Mouse (Mus musculus) monocyte, adult 2 months (primary cell): ENCODE data around the gene Ggt6.

Source experiments
- DNase-seq, 2 experiments: peaks; one replicate each; pipeline ENCODE4 v3.0.0; 2022; ENCODE audit warnings: low spot score in 2 of 2, low read depth in 1 of 2

Gene Ggt6

GRCm38 (mm10) chr11:72473540-72473939 is 38.2 kb downstream of the Ggt6 start:
- DNase-seq = no peak

- no peak for DNase-seq
These were observed 39.6 kb downstream of the Ggt6 start for GRCm38 (mm10) chr11:72474926-72475325.

GRCm38 (mm10) chr11:72475408-72475807 is 40.1 kb downstream of the Ggt6 start:
- DNase-seq = no peak

DNA sequence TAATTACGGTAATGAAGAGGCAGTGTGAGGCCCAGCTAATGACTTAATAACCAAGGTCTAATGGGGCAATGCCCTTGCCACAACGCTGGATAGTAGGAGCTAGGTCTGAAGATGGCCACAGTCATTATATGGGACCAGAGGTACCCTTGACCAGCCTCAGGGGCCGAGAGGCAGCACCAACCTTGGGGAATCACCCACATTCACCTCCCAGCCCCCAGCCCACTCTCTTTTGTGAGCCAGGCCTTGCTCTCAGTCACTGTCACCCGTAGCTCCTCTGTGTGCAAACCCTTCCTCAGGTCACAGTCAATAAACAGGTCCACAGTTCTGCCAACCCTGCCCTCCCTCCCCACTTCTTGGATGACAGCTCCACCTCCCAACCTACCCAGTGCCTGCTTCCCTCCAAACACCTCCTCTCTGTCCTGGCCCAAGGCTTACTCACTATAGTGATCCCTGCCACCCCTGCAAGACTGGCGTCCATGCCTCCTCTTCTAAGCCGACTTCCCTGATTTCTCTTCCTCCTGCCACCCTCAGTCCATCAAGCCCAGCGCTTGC is 40.8 kb downstream of the Ggt6 start:
- DNase-seq = no peak

- no peak for DNase-seq
These were observed 41.9 kb downstream of the Ggt6 start for GRCm38 (mm10) chr11:72477182-72477581.

GRCm38 (mm10) chr11:72477653-72478052 is 42.3 kb downstream of the Ggt6 start:
- no peak for DNase-seq

GRCm38 (mm10) chr11:72478228-72478627 is 42.9 kb downstream of the Ggt6 start:
- DNase-seq = no peak

GRCm38 (mm10) chr11:72479499-72479898 is 44.2 kb downstream of the Ggt6 start:
- DNase-seq = no peak

DNA sequence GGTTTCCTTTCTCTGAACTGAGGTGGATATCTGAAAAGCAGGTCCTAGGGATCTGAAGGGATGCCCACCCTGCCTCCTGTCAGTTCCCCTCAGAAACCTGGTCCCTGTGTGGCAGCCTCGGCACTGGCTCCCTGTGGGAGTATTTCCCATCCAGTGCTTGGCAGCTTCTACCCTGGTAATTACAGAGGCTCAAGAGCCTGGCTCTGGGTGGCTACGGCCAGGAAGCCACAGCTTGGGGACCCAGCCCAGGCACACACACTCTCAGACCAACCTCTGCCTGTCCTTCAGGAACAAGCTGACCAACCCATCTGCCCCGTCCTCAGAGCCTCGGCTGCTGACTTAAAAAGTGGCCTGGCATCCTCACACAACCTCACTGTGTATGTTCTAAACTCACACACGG is 46.0 kb downstream of the Ggt6 start:
- DNase-seq = no peak

- no peak for DNase-seq
These were observed 46.6 kb downstream of the Ggt6 start for GRCm38 (mm10) chr11:72481952-72482351.

GRCm38 (mm10) chr11:72484549-72484948 is 49.2 kb downstream of the Ggt6 start:
- no peak for DNase-seq

DNA sequence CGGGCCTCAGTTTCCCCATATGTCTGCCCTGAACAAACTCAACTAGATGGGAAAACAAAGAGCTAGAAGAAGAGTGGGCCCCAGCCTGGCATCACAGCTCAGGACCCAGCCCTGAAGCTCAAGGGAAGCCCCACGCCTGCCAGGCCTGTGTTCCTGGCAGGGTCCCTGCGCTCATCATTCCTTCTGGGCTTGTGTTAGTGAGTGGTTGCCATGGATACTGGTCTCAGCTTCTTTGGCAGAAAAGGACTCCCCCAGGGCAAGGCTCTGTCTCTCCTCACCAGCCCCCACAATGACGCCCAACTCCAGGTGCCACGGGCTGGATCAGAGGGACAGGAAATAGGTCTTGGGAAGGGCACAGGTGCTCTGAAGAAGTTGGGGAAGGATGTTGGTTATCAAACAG is 49.8 kb downstream of the Ggt6 start:
- no peak for DNase-seq

GRCm38 (mm10) chr11:72485960-72486359 is 50.6 kb downstream of the Ggt6 start:
- DNase-seq = no peak

GRCm38 (mm10) chr11:72487171-72487570 is 51.8 kb downstream of the Ggt6 start:
- no peak for DNase-seq

- DNase-seq = no peak
These were observed 52.4 kb downstream of the Ggt6 start for GRCm38 (mm10) chr11:72487739-72488138.
